8 mouse cellular contexts compared by ENCODE assay signal in genomic region chr1:39576431-39577243, GRCm38 (mm10). TPM values are rescaled to one million over a fixed set of nuclear protein-coding genes. Genes with fewer than 3 reads are reported as not detected.
DNase-seq lines count a peak whose midpoint lies in the region; ATAC-seq and TF ChIP-seq lines count a peak whose summit lies in the region.

No protein-coding gene starts in this region.

- no peaks in the 10 kb centered on the region for H3K36me3 ChIP-seq in embryonic facial prominence, embryonic 11.5 days (replicated peaks; ENCODE audit: control insufficient read depth, insufficient read depth, low read depth, low read length)
- H3K36me3 ChIP-seq in liver, postnatal 0 days (replicated peaks; ENCODE audit: insufficient read depth, low read length): peaks cover 4% of the 10 kb centered on the region; the same call in 1 of the 2 replicates
- 0 out of 2 replicates have a peak, but pooled peaks cover 2% of the 10 kb centered on the region for H3K36me3 ChIP-seq in neural tube, embryonic 12.5 days

- TF ChIP-seq CTCF in liver, postnatal 0 days (IDR thresholded peaks at IDR 0.05; ENCODE audit: low read depth): no peak

- peak; percentile 82 for ATAC-seq in embryonic facial prominence, embryonic 11.5 days (replicated peaks; ENCODE audit: insufficient number of reproducible peaks, low FRiP score, low TSS enrichment, low read depth)
- peak; percentile 40 for ATAC-seq in liver, postnatal 0 days
- ATAC-seq in neural tube, embryonic 12.5 days (ENCODE audit: low FRiP score, low read depth): peak; percentile 85

- H3K4me3 ChIP-seq in embryonic facial prominence, embryonic 11.5 days (ENCODE audit: low read depth, low read length): peak overlapping the region; percentile 81
- H3K4me3 ChIP-seq in liver, postnatal 0 days (ENCODE audit: low read depth, low read length): peak overlapping the region; percentile 94
- peak overlapping the region; percentile 89 for H3K4me3 ChIP-seq in neural tube, embryonic 12.5 days

- peak overlapping the region; percentile 58 for H3K4me2 ChIP-seq in embryonic facial prominence, embryonic 11.5 days (ENCODE audit: low read depth, low read length)
- peak overlapping the region; percentile 96 for H3K4me2 ChIP-seq in liver, postnatal 0 days (ENCODE audit: low read depth, low read length)
- peak overlapping the region; percentile 81 for H3K4me2 ChIP-seq in neural tube, embryonic 12.5 days (replicated peaks)

- peak overlapping the region; percentile 91 for H3K9ac ChIP-seq in embryonic facial prominence, embryonic 11.5 days (replicated peaks; ENCODE audit: low read length)
- H3K9ac ChIP-seq in liver, postnatal 0 days (replicated peaks): peak overlapping the region; percentile 95
- H3K9ac ChIP-seq in neural tube, embryonic 12.5 days: peak overlapping the region; percentile 89

- no peaks in the 10 kb centered on the region for H3K9me3 ChIP-seq in embryonic facial prominence, embryonic 11.5 days (replicated peaks; ENCODE audit: control insufficient read depth, low read length)
- H3K9me3 ChIP-seq in liver, postnatal 0 days (ENCODE audit: low read length): no peaks in the 10 kb centered on the region
- no peaks in the 10 kb centered on the region for H3K9me3 ChIP-seq in neural tube, embryonic 12.5 days

- no peak for TF ChIP-seq EP300 in liver, postnatal 0 days (IDR thresholded peaks at IDR 0.05; ENCODE audit: low read depth)

- peak; percentile 54 to 76 for DNase-seq in layer of hippocampus, adult 18-20 months (ENCODE audit: low spot score in 2 of 2)
- no peak for DNase-seq in layer of hippocampus, adult 11-12 months (ENCODE audit: low spot score)
- DNase-seq in embryonic facial prominence, embryonic 11.5 days (ENCODE audit: low spot score): peak; percentile 55
- DNase-seq in heart, adult 9 months (ENCODE audit: low spot score in 2 of 2): peak; percentile 47 to 54
- peak; percentile 53 for DNase-seq in kidney, adult 9 months
- peak; percentile 69 for DNase-seq in liver, postnatal 0 days
- DNase-seq in testis, postnatal 10 days (ENCODE audit: low spot score): peak; percentile 74

- WGBS in embryonic facial prominence, embryonic 11.5 days: under 1% methylated on average over 87 of the region's 88 CpGs
- WGBS in liver, postnatal 0 days (ENCODE audit: insufficient replicate concordance): 1% methylated on average over 74 of the region's 88 CpGs
- WGBS in neural tube, embryonic 12.5 days: under 1% methylated on average over 88 of the region's 88 CpGs

- H3K27me3 ChIP-seq in embryonic facial prominence, embryonic 11.5 days (ENCODE audit: control insufficient read depth, insufficient read depth, low read length): no peaks in the 10 kb centered on the region
- H3K27me3 ChIP-seq in liver, postnatal 0 days (ENCODE audit: insufficient read depth, low read length): no peaks in the 10 kb centered on the region
- H3K27me3 ChIP-seq in neural tube, embryonic 12.5 days (replicated peaks): no peaks in the 10 kb centered on the region

- peak overlapping the region; percentile 96 for H3K27ac ChIP-seq in embryonic facial prominence, embryonic 11.5 days (replicated peaks; ENCODE audit: low read depth, low read length)
- H3K27ac ChIP-seq in liver, postnatal 0 days (ENCODE audit: low read depth): peak overlapping the region; percentile 98
- peak overlapping the region; percentile 95 for H3K27ac ChIP-seq in neural tube, embryonic 12.5 days

- no peaks in the 10 kb centered on the region for H3K4me1 ChIP-seq in embryonic facial prominence, embryonic 11.5 days (ENCODE audit: control insufficient read depth, insufficient read depth, low read length)
- peaks cover 42% of the 10 kb centered on the region for H3K4me1 ChIP-seq in liver, postnatal 0 days (ENCODE audit: insufficient read depth)
- H3K4me1 ChIP-seq in neural tube, embryonic 12.5 days: peaks cover 14% of the 10 kb centered on the region

RNA-seq across cellular contexts. Expression of gene Rnf149, which starts 0.6 kb away (rescaled TPM):
- 10 to 100 TPM; 32.1 to 35.4 TPM for total RNA-seq in layer of hippocampus, adult 18-20 months (2021)
- polyA plus RNA-seq in embryonic facial prominence, embryonic 11.5 days (2014; fragmentation: Nextera tagmentation; extraction: Ambion mirVana): 25.2 and 27.7 TPM in 2 replicates
- 25.9 and 26.9 TPM in 2 replicates for polyA plus RNA-seq in liver, postnatal 0 days (2015; fragmentation: Nextera tagmentation; extraction: Ambion mirVana)
- polyA plus RNA-seq in neural tube, embryonic 12.5 days (2016; fragmentation: Nextera tagmentation; extraction: Ambion mirVana): 36.3 and 37.3 TPM in 2 replicates

RNA-seq across cellular contexts. Expression of gene Cnot11, which starts 41.8 kb away (rescaled TPM):
- 10 to 100 TPM; 22.7 to 22.9 TPM for total RNA-seq in layer of hippocampus, adult 18-20 months (2021)
- polyA plus RNA-seq in embryonic facial prominence, embryonic 11.5 days (2014; fragmentation: Nextera tagmentation; extraction: Ambion mirVana): 31.6 and 34.8 TPM in 2 replicates
- 5.9 and 7.7 TPM in 2 replicates for polyA plus RNA-seq in liver, postnatal 0 days (2015; fragmentation: Nextera tagmentation; extraction: Ambion mirVana)
- 28.5 and 29.6 TPM in 2 replicates for polyA plus RNA-seq in neural tube, embryonic 12.5 days (2016; fragmentation: Nextera tagmentation; extraction: Ambion mirVana)
